Mouse (Mus musculus): ENCODE data around the gene Itprip.

DNA sequence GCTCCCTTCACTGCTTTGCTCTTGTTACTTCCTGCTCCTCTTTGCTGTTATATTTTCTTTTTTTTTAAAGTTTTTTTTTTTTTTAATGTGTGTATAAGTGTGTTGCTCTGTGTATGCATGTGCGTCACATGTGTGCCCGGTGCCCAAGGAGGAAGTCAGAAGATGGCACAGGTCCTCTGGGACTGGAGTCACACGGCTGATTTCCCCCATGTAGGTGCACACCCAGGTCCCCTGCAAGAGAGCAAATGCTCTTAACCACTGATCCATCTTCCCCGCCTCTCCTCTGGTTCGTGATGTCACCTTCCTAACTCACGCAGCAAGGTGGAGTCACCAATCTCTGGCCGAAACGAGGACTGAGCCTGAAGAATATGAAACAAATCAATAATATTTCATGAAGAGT, 31.1 kb downstream of the Itprip start:
- TF ChIP-seq CTCF (IDR thresholded peaks at IDR 0.05; ENCODE audit: low read depth) (no peak), EP300 (IDR thresholded peaks at IDR 0.05; ENCODE audit: low read depth) (no peak)
